ENCODE assay signal across 43 mouse cellular contexts in the genomic region with DNA sequence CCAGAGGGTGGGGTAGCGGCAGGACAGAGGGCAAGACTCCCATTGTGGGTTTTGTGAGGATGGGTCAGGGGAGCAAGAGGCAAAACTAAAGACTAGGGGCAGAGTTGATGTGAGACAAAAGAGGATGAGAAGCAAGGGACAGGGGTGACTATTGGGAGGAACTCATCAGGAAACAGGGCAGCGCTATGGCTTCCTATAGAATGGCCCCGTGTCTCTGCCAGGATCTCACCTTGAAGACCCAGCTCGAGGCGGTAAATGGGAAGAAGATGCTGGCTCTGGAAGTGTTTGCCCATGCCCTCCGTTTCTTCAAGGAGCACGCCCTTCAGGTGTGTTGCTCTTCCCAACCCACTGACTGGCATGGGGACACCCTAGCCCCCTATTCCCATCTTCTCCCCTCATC. TPM values are rescaled to one million over a fixed set of nuclear protein-coding genes. Genes with fewer than 3 reads are reported as not detected.
A peak's percentile ranks its signal among the peaks of the same experiment; 100 is the strongest.
DNase-seq lines count a peak whose midpoint lies in the region; ATAC-seq and TF ChIP-seq lines count a peak whose summit lies in the region.
"Had no signal": no experiment of that assay in that cellular context is flagged by ENCODE, and none has a peak within 500 bp of the region (broad histone marks: within the 10 kb centered on the region; RNA-seq: fewer than 3 reads in every experiment).

No protein-coding gene starts in this region.

- H3K9me3 ChIP-seq in heart, postnatal 0 days (replicated peaks; ENCODE audit: control insufficient read depth, low read length), result no peaks in the 10 kb centered on the region
- H3K9me3 ChIP-seq in liver, embryonic 13.5 days (replicated peaks), result no peaks in the 10 kb centered on the region
- H3K9me3 ChIP-seq in liver, postnatal 0 days (ENCODE audit: low read length), result no peaks in the 10 kb centered on the region
- H3K9me3 ChIP-seq: midbrain, embryonic 13.5 days; neural tube, embryonic 13.5 days had no signal

- peak overlapping the region; percentile 87 for H3K27ac ChIP-seq in gastrocnemius, adult 2 months
- peak overlapping the region; percentile 33; the same call in 1 of the 2 replicates for H3K27ac ChIP-seq in heart, postnatal 0 days (ENCODE audit: low read depth)
- H3K27ac ChIP-seq in liver, embryonic 13.5 days, result peak overlapping the region; percentile 76
- H3K27ac ChIP-seq in liver, postnatal 0 days (ENCODE audit: low read depth), result no peak overlapping the region
- H3K27ac ChIP-seq: hindbrain, embryonic 14.5 days; midbrain, embryonic 13.5 days; neural tube, embryonic 13.5 days had no signal

- no peak for TF ChIP-seq EP300 in heart, postnatal 0 days (IDR thresholded peaks at IDR 0.05; ENCODE audit: low read depth)
- no peak for TF ChIP-seq EP300 in liver, postnatal 0 days (IDR thresholded peaks at IDR 0.05; ENCODE audit: low read depth)

- intact Hi-C loops in gastrocnemius, adult 2 months (cut with DNase I), result no loop called here
- intact Hi-C loops in heart, postnatal 10 days (cut with DNase I), result no loop called here

- H3K4me2 ChIP-seq in heart, postnatal 0 days (ENCODE audit: low read depth, low read length), result no peak overlapping the region
- no peak overlapping the region for H3K4me2 ChIP-seq in liver, embryonic 13.5 days
- no peak overlapping the region for H3K4me2 ChIP-seq in liver, postnatal 0 days (ENCODE audit: low read depth, low read length)
- H3K4me2 ChIP-seq: heart, embryonic 11.5 days; hindbrain, embryonic 14.5 days; lung, embryonic 14.5 days; midbrain, embryonic 13.5 days; neural tube, embryonic 13.5 days had no signal

- TF ChIP-seq CTCF in gastrocnemius, adult 2 months (IDR thresholded peaks at IDR 0.05), result no peak
- TF ChIP-seq CTCF in heart, postnatal 0 days (IDR thresholded peaks at IDR 0.05; ENCODE audit: low read depth), result no peak
- no peak for TF ChIP-seq CTCF in liver, postnatal 0 days (IDR thresholded peaks at IDR 0.05; ENCODE audit: low read depth)

- no peak overlapping the region for H3K9ac ChIP-seq in heart, postnatal 0 days (replicated peaks; ENCODE audit: low read depth, low read length)
- no peak overlapping the region for H3K9ac ChIP-seq in liver, embryonic 13.5 days
- no peak overlapping the region for H3K9ac ChIP-seq in liver, postnatal 0 days (replicated peaks)
- H3K9ac ChIP-seq: forebrain, postnatal 0 days; hindbrain, embryonic 14.5 days; lung, embryonic 14.5 days; midbrain, embryonic 13.5 days; neural tube, embryonic 13.5 days had no signal

- WGBS in heart, postnatal 0 days, result 93% methylated on average over 7 of the region's 7 CpGs
- WGBS in liver, embryonic 13.5 days (ENCODE audit: insufficient replicate concordance), result 92% methylated on average over 7 of the region's 7 CpGs
- WGBS in liver, postnatal 0 days (ENCODE audit: insufficient replicate concordance), result 94% methylated on average over 7 of the region's 7 CpGs

- DNase-seq in gastrocnemius, adult 2 months, result no peak
- DNase-seq in gastrocnemius, adult 18-20 months (ENCODE audit: low spot score), result no peak
- DNase-seq in heart, postnatal 0 days (ENCODE audit: low spot score), result no peak
- DNase-seq in heart, postnatal 10 days, result no peak
- DNase-seq in liver, embryonic 13.5 days, result no peak
- no peak for DNase-seq in liver, postnatal 0 days
- peak; percentile 42 for DNase-seq in testis, postnatal 10 days (ENCODE audit: low spot score)
- no peak for DNase-seq in testis, postnatal 14 days (ENCODE audit: low spot score)
- DNase-seq: adrenal gland, adult 2 months; adrenal gland, postnatal 36 days; cerebellum, adult 2 months; cerebellum, postnatal 14 days; forebrain, postnatal 0 days; gastrocnemius, postnatal 36 days; kidney, adult 9 months; kidney, postnatal 14 days; lung, embryonic 14.5 days; thymus, postnatal 14 days had no signal

- H3K36me3 ChIP-seq in heart, postnatal 0 days (replicated peaks; ENCODE audit: control insufficient read depth, insufficient read depth, low read length), result peaks cover 17% of the 10 kb centered on the region
- H3K36me3 ChIP-seq in liver, embryonic 13.5 days, result peaks cover 26% of the 10 kb centered on the region
- peaks cover 4% of the 10 kb centered on the region; the same call in 1 of the 2 replicates for H3K36me3 ChIP-seq in liver, postnatal 0 days (replicated peaks; ENCODE audit: insufficient read depth, low read length)

- no peak overlapping the region for H3K4me3 ChIP-seq in gastrocnemius, adult 2 months
- H3K4me3 ChIP-seq in heart, postnatal 0 days (ENCODE audit: low read depth, low read length), result no peak overlapping the region
- no peak overlapping the region for H3K4me3 ChIP-seq in liver, embryonic 13.5 days (replicated peaks)
- H3K4me3 ChIP-seq in liver, postnatal 0 days (ENCODE audit: low read depth, low read length), result no peak overlapping the region
- H3K4me3 ChIP-seq: erythroblast, embryonic 14.5 days; midbrain, embryonic 13.5 days; neural tube, embryonic 13.5 days had no signal

- no peaks in the 10 kb centered on the region for H3K27me3 ChIP-seq in heart, postnatal 0 days (ENCODE audit: control insufficient read depth, insufficient read depth, low read length)
- H3K27me3 ChIP-seq in liver, embryonic 13.5 days, result no peaks in the 10 kb centered on the region
- H3K27me3 ChIP-seq in liver, postnatal 0 days (ENCODE audit: insufficient read depth, low read length), result no peaks in the 10 kb centered on the region
- H3K27me3 ChIP-seq: CH12.LX; midbrain, embryonic 13.5 days; neural tube, embryonic 13.5 days had no signal

- ATAC-seq in heart, postnatal 0 days (ENCODE audit: insufficient read depth, low read depth), result no peak
- no peak for ATAC-seq in liver, embryonic 13.5 days (ENCODE audit: low read depth)
- no peak for ATAC-seq in liver, postnatal 0 days
- ATAC-seq: activated CD4-positive, CD25-positive, alpha-beta regulatory T cell, adult 4 months; forebrain, postnatal 0 days; intestine, postnatal 0 days; midbrain, embryonic 13.5 days had no signal

- H3K4me1 ChIP-seq in heart, postnatal 0 days (ENCODE audit: control insufficient read depth, insufficient read depth), result peaks cover 32% of the 10 kb centered on the region
- peaks cover 91% of the 10 kb centered on the region for H3K4me1 ChIP-seq in liver, embryonic 13.5 days (replicated peaks)
- H3K4me1 ChIP-seq in liver, postnatal 0 days (ENCODE audit: insufficient read depth), result peaks cover 38% of the 10 kb centered on the region

RNA-seq across cellular contexts. Expression of gene Gm11037, which starts 5.5 kb away (rescaled TPM):
- not detected for total RNA-seq in gastrocnemius, adult 2 months (2021)
- not detected for total RNA-seq in gastrocnemius, adult 18-20 months (2021)
- not detected in 2 replicates for total RNA-seq in heart, postnatal 0 days (2014; rRNA removed; ENCODE audit: low replicate concordance)
- not detected in 2 replicates for polyA plus RNA-seq in heart, postnatal 0 days (2015; fragmentation: Nextera tagmentation; extraction: Ambion mirVana)
- not detected for total RNA-seq in heart, postnatal 10 days (2021)
- polyA plus RNA-seq in liver, embryonic 13.5 days (2015; fragmentation: Nextera tagmentation; extraction: Ambion mirVana), result not detected in 2 replicates
- not detected in 2 replicates for polyA plus RNA-seq in liver, postnatal 0 days (2015; fragmentation: Nextera tagmentation; extraction: Ambion mirVana)
- total RNA-seq: adrenal gland, adult 2 months; adrenal gland, postnatal 36 days; CH12.LX; ES-E14; forebrain, postnatal 0 days; gastrocnemius, postnatal 36 days; heart, postnatal 25 days; layer of hippocampus, adult 18-20 months; layer of hippocampus, postnatal 10 days; left cerebral cortex, adult 18-20 months; left cerebral cortex, postnatal 14 days; liver, adult 2 months; megakaryocyte, adult 5-6 weeks had no signal
- polyA plus RNA-seq: activated CD4-positive, CD25-positive, alpha-beta regulatory T cell, adult 4 months; adrenal gland, adult 2 months; brain, embryonic 14.5 days; C2C12; cerebellum, adult 2 months; cortical plate, adult 2 months; embryonic facial prominence, embryonic 14.5 days; erythroblast, embryonic 14.5 days; forebrain, embryonic 11.5 days; forebrain, postnatal 0 days; heart, embryonic 11.5 days; hindbrain, embryonic 14.5 days; intestine, postnatal 0 days; limb, embryonic 11.5 days; liver, adult 2 months; lung, embryonic 14.5 days; midbrain, embryonic 13.5 days; neural tube, embryonic 13.5 days; small intestine, adult 2 months; stomach, embryonic 14.5 days; testis, adult 2 months had no signal

RNA-seq across cellular contexts. Expression of gene Hspa12b, which starts 11.7 kb away (rescaled TPM):
- 10 to 100 TPM; 11.7 to 14.8 TPM for total RNA-seq in gastrocnemius, adult 2 months (2021)
- total RNA-seq in gastrocnemius, adult 18-20 months (2021), result 10 to 100 TPM in 1 of 2 experiments, 1 to 10 TPM in 1; 8.9 to 14.9 TPM
- 17.1 and 29.3 TPM in 2 replicates for total RNA-seq in heart, postnatal 0 days (2014; rRNA removed; ENCODE audit: low replicate concordance)
- 7.2 and 9.0 TPM in 2 replicates for polyA plus RNA-seq in heart, postnatal 0 days (2015; fragmentation: Nextera tagmentation; extraction: Ambion mirVana)
- total RNA-seq in heart, postnatal 10 days (2021), result 10 to 100 TPM; 44.1 to 52.4 TPM
- polyA plus RNA-seq in liver, embryonic 13.5 days (2015; fragmentation: Nextera tagmentation; extraction: Ambion mirVana), result 2.1 and 2.2 TPM in 2 replicates
- polyA plus RNA-seq in liver, postnatal 0 days (2015; fragmentation: Nextera tagmentation; extraction: Ambion mirVana), result 0.65 and 0.67 TPM in 2 replicates
- total RNA-seq: megakaryocyte, adult 5-6 weeks had no signal

RNA-seq across cellular contexts. Expression of gene 1700037H04Rik, which starts 21.1 kb away (rescaled TPM):
- 1 to 10 TPM; 3.6 to 4.5 TPM for total RNA-seq in gastrocnemius, adult 2 months (2021)
- total RNA-seq in gastrocnemius, adult 18-20 months (2021), result 1 to 10 TPM; 4.2 to 4.3 TPM
- 48.3 and 88.8 TPM in 2 replicates for total RNA-seq in heart, postnatal 0 days (2014; rRNA removed; ENCODE audit: low replicate concordance)
- polyA plus RNA-seq in heart, postnatal 0 days (2015; fragmentation: Nextera tagmentation; extraction: Ambion mirVana), result 35.9 and 39.7 TPM in 2 replicates
- 10 to 100 TPM; 17.9 to 21.2 TPM for total RNA-seq in heart, postnatal 10 days (2021)
- polyA plus RNA-seq in liver, embryonic 13.5 days (2015; fragmentation: Nextera tagmentation; extraction: Ambion mirVana), result 124 and 129 TPM in 2 replicates
- polyA plus RNA-seq in liver, postnatal 0 days (2015; fragmentation: Nextera tagmentation; extraction: Ambion mirVana), result 58.1 and 61.6 TPM in 2 replicates

RNA-seq across cellular contexts. Expression of gene Cenpb, which starts 41.1 kb away (rescaled TPM):
- 10 to 100 TPM; 67.7 to 70.1 TPM for total RNA-seq in gastrocnemius, adult 2 months (2021)
- 10 to 100 TPM; 67.4 to 72.2 TPM for total RNA-seq in gastrocnemius, adult 18-20 months (2021)
- total RNA-seq in heart, postnatal 0 days (2014; rRNA removed; ENCODE audit: low replicate concordance), result 62.9 and 84.8 TPM in 2 replicates
- polyA plus RNA-seq in heart, postnatal 0 days (2015; fragmentation: Nextera tagmentation; extraction: Ambion mirVana), result 7.1 and 7.8 TPM in 2 replicates
- total RNA-seq in heart, postnatal 10 days (2021), result 10 to 100 TPM; 71.0 to 75.9 TPM
- 3.5 and 4.5 TPM in 2 replicates for polyA plus RNA-seq in liver, embryonic 13.5 days (2015; fragmentation: Nextera tagmentation; extraction: Ambion mirVana)
- polyA plus RNA-seq in liver, postnatal 0 days (2015; fragmentation: Nextera tagmentation; extraction: Ambion mirVana), result 4.2 and 4.8 TPM in 2 replicates

RNA-seq across cellular contexts. Expression of gene Cdc25b, which starts 48.0 kb away (rescaled TPM):
- 1 to 10 TPM; 1.5 TPM for total RNA-seq in gastrocnemius, adult 2 months (2021)
- total RNA-seq in gastrocnemius, adult 18-20 months (2021), result under 1 TPM; 0.78 to 0.95 TPM
- total RNA-seq in heart, postnatal 0 days (2014; rRNA removed; ENCODE audit: low replicate concordance), result 15.3 and 31.9 TPM in 2 replicates
- 12.1 and 15.0 TPM in 2 replicates for polyA plus RNA-seq in heart, postnatal 0 days (2015; fragmentation: Nextera tagmentation; extraction: Ambion mirVana)
- total RNA-seq in heart, postnatal 10 days (2021), result 10 to 100 TPM; 12.1 to 14.5 TPM
- polyA plus RNA-seq in liver, embryonic 13.5 days (2015; fragmentation: Nextera tagmentation; extraction: Ambion mirVana), result 171 and 201 TPM in 2 replicates
- 67.6 and 77.7 TPM in 2 replicates for polyA plus RNA-seq in liver, postnatal 0 days (2015; fragmentation: Nextera tagmentation; extraction: Ambion mirVana)
